Mouse (Mus musculus) left cerebral cortex, adult 11 months (tissue): Measurements from ENCODE around the gene Utp6.

Source experiments
- DNase-seq: peaks from one replicate; pipeline ENCODE4 v3.0.0; 2022; ENCODE audit warnings: low spot score

Gene Utp6

GRCm38 (mm10) chr11:79961346-79962124 lies 655 bp downstream of the Utp6 start:
- DNase-seq, result no peak

GRCm38 (mm10) chr11:79947265-79947664 lies 14.9 kb downstream of the Utp6 start:
- DNase-seq, result no peak

- DNase-seq, result no peak
Observed at GRCm38 (mm10) chr11:79943601-79944000, 18.6 kb downstream of the Utp6 start.

- no peak for DNase-seq
Observed at GRCm38 (mm10) chr11:79943136-79943535, 19.1 kb downstream of the Utp6 start.

- no peak for DNase-seq
Observed at GRCm38 (mm10) chr11:79935766-79936165, 26.4 kb downstream of the Utp6 start.

- DNase-seq, result no peak
Observed at GRCm38 (mm10) chr11:79922766-79923165, 39.4 kb downstream of the Utp6 start.

- no peak for DNase-seq
Observed at GRCm38 (mm10) chr11:79922157-79922556, 40.0 kb downstream of the Utp6 start.

GRCm38 (mm10) chr11:79920505-79921025 lies 41.6 kb downstream of the Utp6 start:
- DNase-seq, result no peak

GRCm38 (mm10) chr11:79919685-79920504 lies 42.3 kb downstream of the Utp6 start:
- DNase-seq, result peak; percentile 56

- DNase-seq, result no peak
Observed at GRCm38 (mm10) chr11:79915696-79916349, 46.4 kb downstream of the Utp6 start.

- DNase-seq, result no peak
Observed at GRCm38 (mm10) chr11:79908600-79909483, 53.3 kb downstream of the Utp6 start.

GRCm38 (mm10) chr11:79906920-79907319 lies 55.3 kb downstream of the Utp6 start:
- DNase-seq, result no peak

GRCm38 (mm10) chr11:79902881-79903481 lies 59.2 kb downstream of the Utp6 start:
- no peak for DNase-seq

- no peak for DNase-seq
Observed at GRCm38 (mm10) chr11:79901146-79901545, 61.0 kb downstream of the Utp6 start.

GRCm38 (mm10) chr11:79892259-79892658 lies 69.9 kb downstream of the Utp6 start:
- DNase-seq, result peak; percentile 32

- DNase-seq, result no peak
Observed at GRCm38 (mm10) chr11:79890822-79891221, 71.4 kb downstream of the Utp6 start.

- no peak for DNase-seq
Observed at GRCm38 (mm10) chr11:79886961-79887360, 75.2 kb downstream of the Utp6 start.

GRCm38 (mm10) chr11:79886395-79886794 lies 75.8 kb downstream of the Utp6 start:
- no peak for DNase-seq

- DNase-seq, result no peak
Observed at GRCm38 (mm10) chr11:79885713-79886393, 76.3 kb downstream of the Utp6 start.

GRCm38 (mm10) chr11:79884784-79885183 lies 77.4 kb downstream of the Utp6 start:
- no peak for DNase-seq
